Mouse (Mus musculus) cerebellum, adult 2 months (tissue): ENCODE results near the gene Lingo2.

Experiments
- CTCF ChIP-seq: fragments of 200-500 bp; IDR thresholded peaks from 2 replicates; pipeline ENCODE4 v1.5.1; 2011; ENCODE audit warnings: low read depth, mild to moderate bottlenecking, control low read depth, low read length, moderate library complexity, borderline replicate concordance; ENCODE audit not compliant: insufficient read depth
- POLR2A ChIP-seq: fragments of 200-500 bp; IDR thresholded peaks from 2 replicates; pipeline ENCODE4 v1.6.1; 2011; ENCODE audit warnings: low read length, control low read depth, borderline replicate concordance; ENCODE audit not compliant: insufficient read depth

DNA sequence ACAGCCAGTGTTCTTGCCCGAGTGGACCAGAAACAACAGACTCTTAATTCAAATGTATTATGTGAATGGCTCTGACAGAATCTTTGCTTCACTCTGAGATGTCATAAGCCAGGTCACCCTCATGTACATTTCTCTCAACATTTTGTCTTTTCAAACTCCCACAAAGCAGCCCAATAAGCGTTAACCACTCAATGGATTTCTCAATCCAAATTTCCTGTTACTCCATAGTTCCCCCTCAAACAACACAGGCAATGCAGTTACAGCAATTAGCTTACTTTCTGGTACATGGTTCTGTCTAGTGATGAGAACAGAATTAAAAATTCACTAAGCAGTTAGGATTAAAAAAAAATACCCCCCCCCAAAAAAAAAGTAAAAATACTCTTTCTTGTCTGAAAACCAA, 638.5 kb downstream of the Lingo2 start:
- TF ChIP-seq CTCF (no peak), POLR2A (no peak)
